Mouse (Mus musculus): ENCODE data around the gene Psd. TPM values are rescaled to one million over a fixed set of nuclear protein-coding genes. Genes with fewer than 3 reads are reported as not detected.

The Psd gene
- total and polyA plus RNA-seq, 3 experiments: 0.60 to 1.6 (median 0.80) TPM

DNA sequence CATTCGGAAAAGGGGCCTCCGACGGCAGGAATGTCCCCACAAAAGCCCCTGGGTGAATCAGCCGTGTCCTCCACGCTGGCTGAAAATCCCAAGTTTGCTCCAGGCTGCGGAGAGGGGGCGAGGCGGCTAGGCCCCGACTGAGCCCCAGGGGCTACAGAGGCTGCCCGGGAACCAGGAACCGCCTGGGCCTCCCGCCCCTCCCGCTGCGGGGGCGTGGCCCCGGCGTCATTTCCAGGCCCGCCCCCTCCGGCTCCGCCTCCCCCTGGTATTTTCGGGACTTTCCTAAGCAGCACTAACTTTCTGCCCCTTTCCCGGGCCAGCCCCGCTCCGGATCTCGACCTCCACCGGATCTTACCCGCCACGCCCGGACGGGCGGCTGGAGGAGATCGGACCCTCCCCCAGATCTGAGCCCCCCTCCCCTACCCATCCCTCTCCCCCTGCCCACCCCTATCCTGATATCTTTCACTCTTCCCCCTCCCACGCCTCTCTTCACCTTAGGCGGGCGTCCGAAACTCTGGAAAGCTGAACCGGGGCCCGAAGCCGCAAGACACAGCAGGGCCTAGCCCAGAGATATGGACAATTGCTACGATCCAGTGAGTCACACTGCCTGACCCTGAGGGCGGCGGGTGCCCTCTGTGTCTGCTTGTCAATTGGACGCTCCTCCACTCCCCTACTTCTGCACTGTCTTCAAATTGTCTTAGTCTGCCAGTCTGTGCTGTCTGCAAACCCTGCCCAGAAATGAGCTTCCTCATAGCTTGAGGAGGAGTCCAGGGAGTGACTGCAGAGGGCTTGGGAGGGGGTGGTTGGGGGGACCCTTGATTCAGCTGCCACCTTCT, 21.3 kb downstream of the Psd start:
- under 1% methylated on average over 43 of the region's 43 CpGs for WGBS
- Histone ChIP-seq H3K79me2 (replicated peaks; ENCODE audit: control insufficient read depth, insufficient read depth, low read length) (no peaks in the 10 kb centered on the region), H3K4me1 (ENCODE audit: control insufficient read depth, insufficient read depth, low read length) (no peaks in the 10 kb centered on the region; the same call in 1 of the 2 replicates), H3K27me3 (ENCODE audit: control insufficient read depth, insufficient read depth, low read length) (no peaks in the 10 kb centered on the region), H3K27ac (peak overlapping the region; percentile 96), H3K36me3 (ENCODE audit: control insufficient read depth, insufficient read depth, low read length) (no peaks in the 10 kb centered on the region), H3K4me3 (peak overlapping the region; percentile 95), H3K9ac (ENCODE audit: low read depth, low read length) (peak overlapping the region; percentile 63)
- peak; percentile 93 to 95 for DNase-seq
- intact Hi-C loops (cut with DNase I): loop anchor here (2.0 to 10.0 kb wide), 2 partner anchors 63 to 139 kb away; no protein-coding TSS in a partner anchor
- TF ChIP-seq EP300 (IDR thresholded peaks at IDR 0.05; ENCODE audit: insufficient read depth, low read depth, low read length): no peak
- peak; percentile 59; the same call in 1 of the 2 replicates for TF ChIP-seq POLR2A (IDR thresholded peaks at IDR 0.05; ENCODE audit: insufficient read depth, low read depth, low read length)
- TF ChIP-seq CTCF (IDR thresholded peaks at IDR 0.05): no peak

DNA sequence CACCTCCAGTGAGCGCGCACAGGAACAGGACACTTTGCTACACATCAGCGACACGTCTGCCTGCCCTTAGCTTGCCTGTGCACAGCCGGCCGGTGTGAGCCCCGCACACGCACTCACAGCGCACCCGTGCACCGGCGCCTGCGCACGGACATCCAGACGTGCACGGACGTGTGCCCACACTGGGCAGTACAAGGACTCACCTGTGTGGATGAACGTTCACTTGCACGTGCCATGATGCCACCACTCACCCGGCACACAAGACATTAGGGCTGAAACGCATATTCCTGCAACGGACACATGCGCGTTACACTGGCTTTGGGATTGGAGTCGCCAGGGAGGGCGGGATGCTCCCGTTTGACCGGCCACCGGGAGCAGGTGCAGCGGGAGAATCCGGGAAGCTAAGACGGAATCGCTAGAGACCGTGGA, 22.0 kb downstream of the Psd start:
- Histone ChIP-seq H3K27ac (peak overlapping the region; percentile 96), H3K27me3 (ENCODE audit: control insufficient read depth, insufficient read depth, low read length) (no peaks in the 10 kb centered on the region), H3K9ac (ENCODE audit: low read depth, low read length) (peak overlapping the region; percentile 37), H3K79me2 (replicated peaks; ENCODE audit: control insufficient read depth, insufficient read depth, low read length) (no peaks in the 10 kb centered on the region), H3K36me3 (ENCODE audit: control insufficient read depth, insufficient read depth, low read length) (no peaks in the 10 kb centered on the region), H3K4me1 (ENCODE audit: control insufficient read depth, insufficient read depth, low read length) (no peaks in the 10 kb centered on the region; the same call in 1 of the 2 replicates), H3K4me3 (peak overlapping the region; percentile 95)
- intact Hi-C loops (cut with DNase I): loop anchor here (1.0 to 10.0 kb wide), 3 partner anchors 23 to 140 kb away; partner anchors contain the start of gene Fbxl15
- no peak for DNase-seq
- TF ChIP-seq EP300 (IDR thresholded peaks at IDR 0.05; ENCODE audit: insufficient read depth, low read depth, low read length) (no peak), CTCF (IDR thresholded peaks at IDR 0.05) (no peak), POLR2A (IDR thresholded peaks at IDR 0.05; ENCODE audit: insufficient read depth, low read depth, low read length) (no peak)
- WGBS: 1% methylated on average over 34 of the region's 34 CpGs

DNA sequence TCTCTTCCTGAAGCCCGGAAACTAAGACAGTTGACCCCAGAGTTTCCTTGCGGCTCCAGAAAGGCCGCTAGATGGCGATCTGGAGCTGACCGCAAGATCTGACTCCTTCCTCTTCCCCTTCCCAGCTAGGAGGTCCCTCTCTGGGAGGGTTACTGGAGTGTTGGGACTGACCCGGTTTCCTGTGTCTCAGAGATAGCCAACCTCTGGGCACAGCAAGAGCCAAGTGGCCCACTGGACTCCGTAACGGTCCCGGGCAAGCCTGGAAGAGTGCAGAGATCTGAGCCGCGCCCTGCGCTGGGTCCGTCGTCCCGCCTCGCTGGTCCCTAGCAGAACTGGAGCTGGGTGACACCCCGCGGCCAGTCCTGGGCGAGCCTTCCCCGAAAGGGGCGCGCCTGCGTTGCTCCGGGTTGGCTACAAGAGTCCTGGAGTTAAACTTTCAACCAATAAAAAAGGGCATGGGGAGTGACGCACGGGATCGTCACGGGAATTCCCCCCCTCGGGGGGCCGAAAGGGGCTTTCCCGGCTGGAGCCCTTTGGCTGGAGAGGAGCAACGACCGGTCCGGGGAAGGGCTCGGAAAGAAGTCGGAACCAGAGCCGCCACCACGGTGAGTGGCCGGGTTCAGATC, 22.6 kb downstream of the Psd start, which contains the start of gene Nfkb2:
TSS of gene Nfkb2 (plus strand) at position 105 of the 626 bp plus-strand sequence.
- WGBS: under 1% methylated on average over 39 of the region's 39 CpGs
- Histone ChIP-seq H3K27me3 (ENCODE audit: control insufficient read depth, insufficient read depth, low read length) (no peaks in the 10 kb centered on the region), H3K36me3 (ENCODE audit: control insufficient read depth, insufficient read depth, low read length) (no peaks in the 10 kb centered on the region), H3K4me3 (peak within 1 kb of the TSS; percentile 95), H3K27ac (peak within 1 kb of the TSS; percentile 96), H3K4me1 (ENCODE audit: control insufficient read depth, insufficient read depth, low read length) (no peaks in the 10 kb centered on the region; the same call in 1 of the 2 replicates), H3K9ac (ENCODE audit: low read depth, low read length) (peak within 1 kb of the TSS; percentile 87), H3K79me2 (replicated peaks; ENCODE audit: control insufficient read depth, insufficient read depth, low read length) (no peaks in the 10 kb centered on the region)
- peak; percentile 38; the same call in 1 of the 2 replicates for TF ChIP-seq EP300 (IDR thresholded peaks at IDR 0.05; ENCODE audit: insufficient read depth, low read depth, low read length)
- TF ChIP-seq POLR2A (IDR thresholded peaks at IDR 0.05; ENCODE audit: insufficient read depth, low read depth, low read length): peak; percentile 95
- TF ChIP-seq CTCF (IDR thresholded peaks at IDR 0.05): peak; percentile 94
- peak; percentile 94 to 98 for DNase-seq
- intact Hi-C loops (cut with DNase I): loop anchor here (1.0 to 10.0 kb wide), 3 partner anchors 24 to 140 kb away; partner anchors contain the start of gene Fbxl15

DNA sequence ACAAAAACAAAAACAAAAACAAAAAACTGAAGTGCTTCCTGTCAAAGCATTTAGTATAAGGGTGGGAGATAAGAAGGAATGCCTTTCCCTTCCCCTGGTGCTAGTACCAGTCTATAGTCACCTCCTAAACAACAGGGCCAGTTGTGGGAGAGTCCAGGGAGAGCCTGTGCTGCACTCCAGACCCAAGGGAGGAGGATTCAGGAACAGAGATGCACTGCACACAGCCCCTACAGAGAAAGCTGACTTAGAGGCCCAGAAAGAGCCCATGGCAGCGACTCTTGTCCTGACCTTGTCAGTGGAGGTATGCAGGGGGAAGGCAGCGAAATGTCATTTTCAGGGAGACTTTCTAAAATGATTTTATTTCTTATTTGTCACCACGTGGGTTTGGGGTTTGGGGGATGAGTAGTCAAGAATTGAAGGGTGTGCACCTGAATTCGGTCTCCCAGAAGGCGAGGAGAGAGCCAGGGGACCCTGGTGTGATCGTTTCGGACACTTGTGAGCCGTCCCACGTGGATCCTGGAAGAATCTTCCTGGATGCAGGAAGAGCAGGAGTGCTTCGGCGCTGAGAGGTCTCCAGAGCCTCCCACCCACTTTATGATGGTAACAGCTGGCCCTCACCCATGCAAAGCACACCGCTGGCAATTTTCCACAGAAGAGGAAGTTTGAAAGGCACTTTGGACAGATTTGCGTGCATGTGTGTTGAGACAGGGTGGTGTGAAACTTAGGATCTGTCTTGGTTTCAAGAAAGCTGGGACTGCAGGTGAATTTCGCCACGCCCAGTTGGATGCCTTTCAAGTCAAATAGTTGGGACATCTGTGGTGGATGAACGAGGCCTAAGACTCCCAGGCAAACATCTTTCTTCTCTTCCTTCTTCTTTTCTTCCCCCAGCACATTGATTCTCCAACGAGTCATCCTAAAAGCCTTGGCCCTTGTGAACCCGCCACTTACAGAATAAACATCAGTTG, 23.4 kb downstream of the Psd start:
- Histone ChIP-seq H3K27ac (peak overlapping the region; percentile 96), H3K36me3 (ENCODE audit: control insufficient read depth, insufficient read depth, low read length) (no peaks in the 10 kb centered on the region), H3K9ac (ENCODE audit: low read depth, low read length) (no peak overlapping the region), H3K79me2 (replicated peaks; ENCODE audit: control insufficient read depth, insufficient read depth, low read length) (no peaks in the 10 kb centered on the region), H3K4me1 (ENCODE audit: control insufficient read depth, insufficient read depth, low read length) (no peaks in the 10 kb centered on the region; the same call in 1 of the 2 replicates), H3K4me3 (peak overlapping the region; percentile 95), H3K27me3 (ENCODE audit: control insufficient read depth, insufficient read depth, low read length) (no peaks in the 10 kb centered on the region)
- DNase-seq: peak in 1 of 2 experiments; percentile 17
- no peak for TF ChIP-seq POLR2A (IDR thresholded peaks at IDR 0.05; ENCODE audit: insufficient read depth, low read depth, low read length)
- no peak for TF ChIP-seq EP300 (IDR thresholded peaks at IDR 0.05; ENCODE audit: insufficient read depth, low read depth, low read length)
- no peak for TF ChIP-seq CTCF (IDR thresholded peaks at IDR 0.05)
- intact Hi-C loops (cut with DNase I): loop anchor here (1.0 to 10.0 kb wide), 3 partner anchors 25 to 141 kb away; partner anchors contain the start of gene Fbxl15
- WGBS: 47% methylated on average over 18 of the region's 18 CpGs

DNA sequence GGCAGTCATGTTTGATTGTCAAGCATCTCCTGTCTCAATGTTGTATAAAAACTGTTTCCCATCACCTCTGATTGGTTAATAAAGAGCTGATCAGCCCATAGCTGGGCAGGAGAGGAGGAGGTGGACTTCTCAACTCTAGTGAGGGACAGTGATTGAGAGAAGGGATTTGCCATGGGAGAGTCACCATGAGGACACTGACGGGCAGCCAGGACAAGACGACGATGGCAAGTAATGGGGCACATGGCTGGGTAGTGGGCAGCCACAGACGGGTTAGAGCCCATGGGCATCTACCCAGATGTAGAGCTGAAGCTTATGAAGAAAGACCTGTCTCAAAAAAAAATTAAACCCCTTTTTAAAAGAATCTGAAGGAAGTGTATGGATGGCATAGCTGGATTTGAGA, 24.4 kb downstream of the Psd start:
- no peak overlapping the region for H3K27ac ChIP-seq
- H3K79me2 ChIP-seq (replicated peaks; ENCODE audit: control insufficient read depth, insufficient read depth, low read length): no peaks in the 10 kb centered on the region
- H3K4me1 ChIP-seq (ENCODE audit: control insufficient read depth, insufficient read depth, low read length): no peaks in the 10 kb centered on the region; the same call in 1 of the 2 replicates
- H3K4me3 ChIP-seq: no peak overlapping the region
- no peaks in the 10 kb centered on the region for H3K36me3 ChIP-seq (ENCODE audit: control insufficient read depth, insufficient read depth, low read length)
- 89% methylated on average over 4 of the region's 4 CpGs for WGBS
- no peak overlapping the region for H3K9ac ChIP-seq (ENCODE audit: low read depth, low read length)
- intact Hi-C loops (cut with DNase I): loop anchor here (10.0 kb wide), 1 partner anchor 142 kb away; no protein-coding TSS in a partner anchor
- TF ChIP-seq EP300 (IDR thresholded peaks at IDR 0.05; ENCODE audit: insufficient read depth, low read depth, low read length) (no peak), POLR2A (IDR thresholded peaks at IDR 0.05; ENCODE audit: insufficient read depth, low read depth, low read length) (no peak), CTCF (IDR thresholded peaks at IDR 0.05) (no peak)
- no peaks in the 10 kb centered on the region for H3K27me3 ChIP-seq (ENCODE audit: control insufficient read depth, insufficient read depth, low read length)
- peak in 1 of 2 experiments; percentile 10 for DNase-seq

All from heart, adult 2 months (tissue).